Mouse (Mus musculus): ENCODE measurements around the gene Faim2. TPM values are rescaled to one million over a fixed set of nuclear protein-coding genes. Genes with fewer than 3 reads are reported as not detected.

The Faim2 gene
- total and polyA plus RNA-seq, 2 experiments from 2014 or later: 42.0 to 72.0 TPM

- H3K9ac ChIP-seq (replicated peaks; ENCODE audit: low read length, poor library complexity, severe bottlenecking): no peak overlapping the region
- no peaks in the 10 kb centered on the region; the same call in 1 of the 2 replicates for H3K27me3 ChIP-seq (ENCODE audit: insufficient read depth, low read length)
- H3K4me1 ChIP-seq (ENCODE audit: insufficient read depth, low read length): peaks cover 3% of the 10 kb centered on the region; the same call in 1 of the 2 replicates
- TF ChIP-seq CTCF (IDR thresholded peaks at IDR 0.05): no peak
- no peak overlapping the region for H3K4me2 ChIP-seq (ENCODE audit: low read depth, low read length, poor library complexity, severe bottlenecking)
- no peak overlapping the region for H3K4me3 ChIP-seq (ENCODE audit: low read depth, low read length)
- no peak overlapping the region for H3K27ac ChIP-seq (ENCODE audit: low read depth, low read length)
- peaks cover 11% of the 10 kb centered on the region; the same call in 1 of the 2 replicates for H3K36me3 ChIP-seq (ENCODE audit: insufficient read depth, low read length)
- 75% methylated on average over 5 of the region's 5 CpGs for WGBS
- no peak for DNase-seq (ENCODE audit: low spot score)
- no peak for ATAC-seq (ENCODE audit: low FRiP score)
- no peaks in the 10 kb centered on the region for H3K9me3 ChIP-seq (ENCODE audit: low read length)
Observed at GRCm38 (mm10) chr15:99503256-99503655, 24.7 kb downstream of the Faim2 start.

DNA sequence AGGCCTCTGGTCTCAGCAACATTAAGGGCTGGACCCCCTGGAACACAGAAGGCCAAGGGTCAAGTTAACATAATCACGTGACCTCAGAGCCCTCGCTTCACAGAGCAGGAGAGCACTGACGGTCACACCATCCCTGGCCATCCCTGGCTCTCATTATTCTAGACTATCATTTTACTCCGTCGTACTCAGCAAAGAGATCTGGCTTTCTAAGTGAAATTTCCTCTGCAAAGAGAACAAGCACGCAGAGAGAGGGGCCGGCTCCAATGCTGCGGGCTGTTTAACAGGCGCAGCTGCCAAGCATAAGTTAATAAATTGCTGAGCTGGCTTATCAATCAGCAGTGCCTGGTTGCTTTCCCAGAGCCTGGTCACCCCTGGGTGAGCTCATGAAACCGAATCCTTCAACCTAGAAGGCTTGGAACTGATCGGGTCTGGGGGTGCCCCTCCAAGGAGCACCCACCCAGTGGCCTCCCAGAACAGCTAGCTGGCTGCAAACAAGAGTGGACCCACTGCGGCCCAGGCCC lies 25.6 kb downstream of the Faim2 start:
- Histone ChIP-seq H3K27ac (ENCODE audit: low read depth, low read length) (peak overlapping the region; percentile 4; the same call in 1 of the 2 replicates), H3K27me3 (ENCODE audit: insufficient read depth, low read length) (no peaks in the 10 kb centered on the region; the same call in 1 of the 2 replicates), H3K9me3 (ENCODE audit: low read length) (no peaks in the 10 kb centered on the region), H3K9ac (replicated peaks; ENCODE audit: low read length, poor library complexity, severe bottlenecking) (no peak overlapping the region), H3K36me3 (ENCODE audit: insufficient read depth, low read length) (peaks cover 11% of the 10 kb centered on the region; the same call in 1 of the 2 replicates), H3K4me1 (ENCODE audit: insufficient read depth, low read length) (peaks cover 6% of the 10 kb centered on the region; the same call in 1 of the 2 replicates), H3K4me2 (ENCODE audit: low read depth, low read length, poor library complexity, severe bottlenecking) (no peak overlapping the region), H3K4me3 (ENCODE audit: low read depth, low read length) (no peak overlapping the region)
- DNase-seq (ENCODE audit: low spot score) (peak; percentile 50), ATAC-seq (ENCODE audit: low FRiP score) (no peak)
- TF ChIP-seq CTCF (IDR thresholded peaks at IDR 0.05): no peak
- 38% methylated on average over 12 of the region's 12 CpGs for WGBS

GRCm38 (mm10) chr15:99501292-99502260 lies 26.4 kb downstream of the Faim2 start:
- peaks cover 11% of the 10 kb centered on the region; the same call in 1 of the 2 replicates for H3K36me3 ChIP-seq (ENCODE audit: insufficient read depth, low read length)
- DNase-seq (ENCODE audit: low spot score) (peak; percentile 37), ATAC-seq (ENCODE audit: low FRiP score) (no peak)
- no peak overlapping the region for H3K9ac ChIP-seq (replicated peaks; ENCODE audit: low read length, poor library complexity, severe bottlenecking)
- no peaks in the 10 kb centered on the region; the same call in 1 of the 2 replicates for H3K27me3 ChIP-seq (ENCODE audit: insufficient read depth, low read length)
- H3K4me1 ChIP-seq (ENCODE audit: insufficient read depth, low read length): peaks cover 6% of the 10 kb centered on the region; the same call in 1 of the 2 replicates
- TF ChIP-seq CTCF (IDR thresholded peaks at IDR 0.05): no peak
- H3K4me2 ChIP-seq (ENCODE audit: low read depth, low read length, poor library complexity, severe bottlenecking): no peak overlapping the region
- no peaks in the 10 kb centered on the region for H3K9me3 ChIP-seq (ENCODE audit: low read length)
- WGBS: 62% methylated on average over 20 of the region's 20 CpGs
- no peak overlapping the region for H3K27ac ChIP-seq (ENCODE audit: low read depth, low read length)
- H3K4me3 ChIP-seq (ENCODE audit: low read depth, low read length): no peak overlapping the region

DNA sequence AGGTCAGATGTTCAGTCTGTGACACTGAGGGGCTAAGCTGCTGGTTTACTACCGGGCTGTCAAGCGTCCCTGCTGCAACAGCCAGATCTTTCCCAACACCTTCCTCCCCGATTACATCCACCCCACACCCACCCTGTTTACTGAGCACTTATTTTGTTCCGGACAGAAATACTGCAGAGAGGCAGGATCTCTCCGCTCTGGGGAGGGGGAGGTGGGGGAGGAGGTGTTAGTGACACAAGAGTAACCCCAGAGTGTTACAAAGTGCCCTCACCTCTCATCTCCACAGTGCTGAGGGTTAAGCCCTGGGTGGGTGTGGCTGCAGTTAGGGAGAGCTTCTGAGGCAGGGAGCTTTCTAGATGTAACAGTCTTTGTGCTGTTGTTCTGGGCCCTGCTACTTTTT lies 27.6 kb downstream of the Faim2 start:
- no peak for TF ChIP-seq CTCF (IDR thresholded peaks at IDR 0.05)
- no peaks in the 10 kb centered on the region for H3K9me3 ChIP-seq (ENCODE audit: low read length)
- peaks cover 6% of the 10 kb centered on the region; the same call in 1 of the 2 replicates for H3K4me1 ChIP-seq (ENCODE audit: insufficient read depth, low read length)
- 68% methylated on average over 5 of the region's 5 CpGs for WGBS
- no peak overlapping the region for H3K4me2 ChIP-seq (ENCODE audit: low read depth, low read length, poor library complexity, severe bottlenecking)
- no peak for DNase-seq (ENCODE audit: low spot score)
- no peaks in the 10 kb centered on the region; the same call in 1 of the 2 replicates for H3K27me3 ChIP-seq (ENCODE audit: insufficient read depth, low read length)
- H3K4me3 ChIP-seq (ENCODE audit: low read depth, low read length): no peak overlapping the region
- H3K9ac ChIP-seq (replicated peaks; ENCODE audit: low read length, poor library complexity, severe bottlenecking): no peak overlapping the region
- no peak for ATAC-seq (ENCODE audit: low FRiP score)
- H3K36me3 ChIP-seq (ENCODE audit: insufficient read depth, low read length): peaks cover 9% of the 10 kb centered on the region; the same call in 1 of the 2 replicates
- H3K27ac ChIP-seq (ENCODE audit: low read depth, low read length): no peak overlapping the region

DNA sequence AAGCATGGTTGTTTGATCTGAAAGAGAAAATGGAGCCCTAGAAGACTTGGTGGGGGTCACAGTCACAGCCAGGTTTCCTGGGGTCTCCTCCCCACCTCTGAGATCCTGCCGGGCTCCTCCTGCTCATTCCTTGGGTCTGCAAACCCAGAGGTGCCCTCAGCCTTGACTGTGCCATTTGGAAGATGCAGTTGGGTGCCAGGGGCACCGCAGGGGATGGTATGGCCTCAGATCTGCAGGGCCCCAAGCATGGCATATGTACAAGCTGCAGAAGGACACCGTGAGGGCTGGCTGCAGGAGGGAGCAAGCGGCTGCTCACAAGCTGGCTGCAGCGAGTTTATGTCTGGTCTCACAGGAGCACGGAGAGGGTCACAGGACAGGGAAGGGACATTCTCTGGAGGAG lies 28.2 kb downstream of the Faim2 start:
- peaks cover 6% of the 10 kb centered on the region; the same call in 1 of the 2 replicates for H3K4me1 ChIP-seq (ENCODE audit: insufficient read depth, low read length)
- H3K9ac ChIP-seq (replicated peaks; ENCODE audit: low read length, poor library complexity, severe bottlenecking): no peak overlapping the region
- peaks cover 8% of the 10 kb centered on the region; the same call in 1 of the 2 replicates for H3K36me3 ChIP-seq (ENCODE audit: insufficient read depth, low read length)
- H3K9me3 ChIP-seq (ENCODE audit: low read length): no peaks in the 10 kb centered on the region
- no peak overlapping the region for H3K4me3 ChIP-seq (ENCODE audit: low read depth, low read length)
- no peak overlapping the region for H3K27ac ChIP-seq (ENCODE audit: low read depth, low read length)
- no peak for ATAC-seq (ENCODE audit: low FRiP score)
- H3K27me3 ChIP-seq (ENCODE audit: insufficient read depth, low read length): no peaks in the 10 kb centered on the region; the same call in 1 of the 2 replicates
- DNase-seq (ENCODE audit: low spot score): no peak
- no peak for TF ChIP-seq CTCF (IDR thresholded peaks at IDR 0.05)
- 60% methylated on average over 6 of the region's 6 CpGs for WGBS
- H3K4me2 ChIP-seq (ENCODE audit: low read depth, low read length, poor library complexity, severe bottlenecking): no peak overlapping the region
